Mouse (Mus musculus): Measurements from ENCODE around the gene Rnf38. TPM values are rescaled to one million over a fixed set of nuclear protein-coding genes. Genes with fewer than 3 reads are reported as not detected.

Gene Rnf38
- polyA plus RNA-seq (2015; fragmentation: Nextera tagmentation; extraction: Ambion mirVana): 21.4 and 22.2 TPM in 2 replicates

GRCm38 (mm10) chr4:44233713-44234003, at the start of gene Rnf38:
Gene Rnf38 (minus strand): TSS chr4:44233789.
- peak within 1 kb of the TSS; percentile 80 for H3K9ac ChIP-seq
- WGBS: under 1% methylated on average over 38 of the region's 61 CpGs
- peak within 1 kb of the TSS; percentile 96 for H3K27ac ChIP-seq
- no peaks in the 10 kb centered on the region for H3K36me3 ChIP-seq
- H3K27me3 ChIP-seq: no peaks in the 10 kb centered on the region
- H3K9me3 ChIP-seq (replicated peaks): no peaks in the 10 kb centered on the region
- peak within 1 kb of the TSS; percentile 84 for H3K4me2 ChIP-seq
- peak within 1 kb of the TSS; percentile 63 for H3K4me3 ChIP-seq (replicated peaks)
- peaks cover 27% of the 10 kb centered on the region for H3K4me1 ChIP-seq
- ATAC-seq (replicated peaks; ENCODE audit: low FRiP score): no peak

- H3K27me3 ChIP-seq: no peaks in the 10 kb centered on the region
- H3K27ac ChIP-seq: no peak overlapping the region
- no peaks in the 10 kb centered on the region for H3K9me3 ChIP-seq (replicated peaks)
- 70% methylated on average over 7 of the region's 7 CpGs for WGBS
- H3K4me2 ChIP-seq: no peak overlapping the region
- H3K9ac ChIP-seq: no peak overlapping the region
- no peaks in the 10 kb centered on the region for H3K36me3 ChIP-seq
- no peaks in the 10 kb centered on the region for H3K4me1 ChIP-seq
- ATAC-seq (replicated peaks; ENCODE audit: low FRiP score): no peak
- H3K4me3 ChIP-seq (replicated peaks): no peak overlapping the region
Measured at GRCm38 (mm10) chr4:44281597-44282265, 48.1 kb upstream of the Rnf38 start.

GRCm38 (mm10) chr4:44271134-44271533, 37.5 kb upstream of the Rnf38 start:
- Histone ChIP-seq H3K27ac (no peak overlapping the region), H3K36me3 (no peaks in the 10 kb centered on the region), H3K4me3 (replicated peaks) (no peak overlapping the region), H3K4me1 (no peaks in the 10 kb centered on the region), H3K9me3 (replicated peaks) (no peaks in the 10 kb centered on the region), H3K27me3 (no peaks in the 10 kb centered on the region), H3K4me2 (no peak overlapping the region), H3K9ac (no peak overlapping the region)
- 71% methylated on average over 5 of the region's 5 CpGs for WGBS
- ATAC-seq (replicated peaks; ENCODE audit: low FRiP score): no peak

- ATAC-seq (replicated peaks; ENCODE audit: low FRiP score): no peak
- Histone ChIP-seq H3K36me3 (no peaks in the 10 kb centered on the region), H3K27ac (no peak overlapping the region), H3K4me1 (no peaks in the 10 kb centered on the region), H3K4me3 (replicated peaks) (no peak overlapping the region), H3K9ac (no peak overlapping the region), H3K4me2 (no peak overlapping the region), H3K9me3 (replicated peaks) (no peaks in the 10 kb centered on the region), H3K27me3 (no peaks in the 10 kb centered on the region)
- 88% methylated on average over 14 of the region's 14 CpGs for WGBS
Measured at GRCm38 (mm10) chr4:44269376-44269817, 35.8 kb upstream of the Rnf38 start.

GRCm38 (mm10) chr4:44267437-44267836, 33.8 kb upstream of the Rnf38 start:
- H3K9me3 ChIP-seq (replicated peaks): no peaks in the 10 kb centered on the region
- H3K36me3 ChIP-seq: no peaks in the 10 kb centered on the region
- H3K9ac ChIP-seq: no peak overlapping the region
- no peak for ATAC-seq (replicated peaks; ENCODE audit: low FRiP score)
- H3K27me3 ChIP-seq: no peaks in the 10 kb centered on the region
- H3K27ac ChIP-seq: no peak overlapping the region
- no peak overlapping the region for H3K4me3 ChIP-seq (replicated peaks)
- no peaks in the 10 kb centered on the region for H3K4me1 ChIP-seq
- WGBS: 87% methylated on average over 6 of the region's 6 CpGs
- H3K4me2 ChIP-seq: no peak overlapping the region

GRCm38 (mm10) chr4:44265500-44265899, 31.9 kb upstream of the Rnf38 start:
- H3K4me1 ChIP-seq: no peaks in the 10 kb centered on the region
- H3K9me3 ChIP-seq (replicated peaks): no peaks in the 10 kb centered on the region
- WGBS: 82% methylated on average over 3 of the region's 3 CpGs
- no peak overlapping the region for H3K9ac ChIP-seq
- no peaks in the 10 kb centered on the region for H3K36me3 ChIP-seq
- no peak overlapping the region for H3K4me3 ChIP-seq (replicated peaks)
- H3K27ac ChIP-seq: no peak overlapping the region
- no peaks in the 10 kb centered on the region for H3K27me3 ChIP-seq
- H3K4me2 ChIP-seq: no peak overlapping the region
- ATAC-seq (replicated peaks; ENCODE audit: low FRiP score): no peak

- no peaks in the 10 kb centered on the region for H3K9me3 ChIP-seq (replicated peaks)
- no peak overlapping the region for H3K27ac ChIP-seq
- H3K4me1 ChIP-seq: no peaks in the 10 kb centered on the region
- 2% methylated on average over 10 of the region's 10 CpGs for WGBS
- no peaks in the 10 kb centered on the region for H3K27me3 ChIP-seq
- H3K36me3 ChIP-seq: no peaks in the 10 kb centered on the region
- no peak overlapping the region for H3K9ac ChIP-seq
- H3K4me3 ChIP-seq (replicated peaks): no peak overlapping the region
- ATAC-seq (replicated peaks; ENCODE audit: low FRiP score): no peak
- no peak overlapping the region for H3K4me2 ChIP-seq
Measured at GRCm38 (mm10) chr4:44260244-44260643, 26.7 kb upstream of the Rnf38 start.

GRCm38 (mm10) chr4:44259126-44259525, 25.5 kb upstream of the Rnf38 start:
- ATAC-seq (replicated peaks; ENCODE audit: low FRiP score): no peak

GRCm38 (mm10) chr4:44254579-44254978, 21.0 kb upstream of the Rnf38 start:
- ATAC-seq (replicated peaks; ENCODE audit: low FRiP score): no peak
- Histone ChIP-seq H3K4me3 (replicated peaks) (no peak overlapping the region), H3K36me3 (no peaks in the 10 kb centered on the region), H3K9ac (no peak overlapping the region), H3K9me3 (replicated peaks) (no peaks in the 10 kb centered on the region), H3K4me2 (no peak overlapping the region), H3K27ac (no peak overlapping the region), H3K27me3 (peaks cover 29% of the 10 kb centered on the region), H3K4me1 (0 out of 2 replicates have a peak, but pooled peaks cover 7% of the 10 kb centered on the region)
- WGBS: 71% methylated on average over 5 of the region's 5 CpGs

More at GRCm38 (mm10) chr4:44259126-44259525, 25.5 kb upstream of the Rnf38 start:
- 78% methylated on average over 4 of the region's 4 CpGs for WGBS
- Histone ChIP-seq H3K9me3 (replicated peaks) (no peaks in the 10 kb centered on the region), H3K4me2 (no peak overlapping the region), H3K27ac (no peak overlapping the region), H3K4me3 (replicated peaks) (no peak overlapping the region), H3K9ac (no peak overlapping the region), H3K36me3 (no peaks in the 10 kb centered on the region), H3K27me3 (no peaks in the 10 kb centered on the region), H3K4me1 (no peaks in the 10 kb centered on the region)

GRCm38 (mm10) chr4:44253191-44253590, 19.6 kb upstream of the Rnf38 start:
- WGBS: 8% methylated on average over 6 of the region's 6 CpGs
- Histone ChIP-seq H3K4me2 (peak overlapping the region; percentile 45), H3K36me3 (no peaks in the 10 kb centered on the region), H3K27ac (no peak overlapping the region), H3K9me3 (replicated peaks) (no peaks in the 10 kb centered on the region), H3K4me3 (replicated peaks) (peak overlapping the region; percentile 16; the same call in 1 of the 2 replicates), H3K27me3 (peaks cover 39% of the 10 kb centered on the region), H3K9ac (no peak overlapping the region), H3K4me1 (0 out of 2 replicates have a peak, but pooled peaks cover 7% of the 10 kb centered on the region)
- no peak for ATAC-seq (replicated peaks; ENCODE audit: low FRiP score)

- peaks cover 14% of the 10 kb centered on the region for H3K4me1 ChIP-seq
- H3K4me3 ChIP-seq (replicated peaks): no peak overlapping the region
- no peaks in the 10 kb centered on the region for H3K36me3 ChIP-seq
- WGBS: 9% methylated on average over 13 of the region's 13 CpGs
- ATAC-seq (replicated peaks; ENCODE audit: low FRiP score): no peak
- no peak overlapping the region for H3K9ac ChIP-seq
- no peak overlapping the region for H3K27ac ChIP-seq
- no peaks in the 10 kb centered on the region for H3K9me3 ChIP-seq (replicated peaks)
- H3K4me2 ChIP-seq: peak overlapping the region; percentile 45
- peaks cover 39% of the 10 kb centered on the region for H3K27me3 ChIP-seq
Measured at GRCm38 (mm10) chr4:44251966-44252916, 18.7 kb upstream of the Rnf38 start.

GRCm38 (mm10) chr4:44251521-44251920, 17.9 kb upstream of the Rnf38 start:
- no peak overlapping the region for H3K9ac ChIP-seq
- peaks cover 39% of the 10 kb centered on the region for H3K27me3 ChIP-seq
- H3K9me3 ChIP-seq (replicated peaks): no peaks in the 10 kb centered on the region
- no peak for ATAC-seq (replicated peaks; ENCODE audit: low FRiP score)
- H3K36me3 ChIP-seq: no peaks in the 10 kb centered on the region
- H3K4me2 ChIP-seq: no peak overlapping the region
- H3K27ac ChIP-seq: no peak overlapping the region
- 81% methylated on average over 5 of the region's 5 CpGs for WGBS
- H3K4me3 ChIP-seq (replicated peaks): no peak overlapping the region
- peaks cover 18% of the 10 kb centered on the region for H3K4me1 ChIP-seq

Data from kidney, embryonic 15.5 days (tissue).